Mouse (Mus musculus) ES-Bruce4 (cell line): ENCODE data around the gene Hoxc8. TPM values are rescaled to one million over a fixed set of nuclear protein-coding genes. Genes with fewer than 3 reads are reported as not detected.

ENCODE experiments used
- H3K27ac ChIP-seq: 2 replicates; pipeline ENCODE4 v1.5.1; 2012; ENCODE audit warnings: low read length, inconsistent platforms; ENCODE audit not compliant: insufficient read depth
- H3K27me3 ChIP-seq: 2 replicates; pipeline ENCODE4 v1.6.1; 2012; ENCODE audit warnings: mild to moderate bottlenecking, low read length, inconsistent platforms; ENCODE audit not compliant: control insufficient read depth, poor library complexity, insufficient read depth, severe bottlenecking
- H3K36me3 ChIP-seq: 2 replicates; pipeline ENCODE4 v1.6.1; 2012; ENCODE audit warnings: inconsistent platforms, mild to moderate bottlenecking, low read length, moderate library complexity; ENCODE audit not compliant: control insufficient read depth, poor library complexity, insufficient read depth, severe bottlenecking
- H3K4me1 ChIP-seq: one replicate; pipeline ENCODE4 v1.8.1; 2011; ENCODE audit warnings: low read length; ENCODE audit not compliant: control insufficient read depth, insufficient read depth
- H3K4me3 ChIP-seq: 2 replicates; pipeline ENCODE4 v1.5.1; 2011; ENCODE audit warnings: low read depth, mild to moderate bottlenecking, low read length
- H3K9ac ChIP-seq: 2 replicates; pipeline ENCODE4 v1.6.1; 2012; ENCODE audit warnings: low read depth, mild to moderate bottlenecking, inconsistent platforms; ENCODE audit not compliant: poor library complexity, severe bottlenecking
- H3K9me3 ChIP-seq: replicated peaks from 2 replicates; pipeline ENCODE4 v1.6.1; 2012; ENCODE audit warnings: mild to moderate bottlenecking, low read length, inconsistent platforms; ENCODE audit not compliant: control insufficient read depth, poor library complexity, insufficient read depth, severe bottlenecking
- CTCF ChIP-seq: IDR thresholded peaks from one replicate; pipeline ENCODE4 v1.8.1; 2011; ENCODE audit warnings: low read depth, low read length
- EP300 ChIP-seq: IDR thresholded peaks from 2 replicates; pipeline ENCODE4 v1.6.1; 2011; ENCODE audit warnings: low read depth, low read length; ENCODE audit not compliant: insufficient read depth
- POLR2A ChIP-seq: IDR thresholded peaks from one replicate; pipeline ENCODE4 v1.8.1; 2011; ENCODE audit warnings: low read length; ENCODE audit not compliant: insufficient read depth
- polyA plus RNA-seq: library from polyadenylated mRNA; stranded (reverse); fragments of >200 nt; gene quantifications from 2 replicates; pipeline ENCODE4 v1.2.4, GENCODE M21; 2011; ENCODE audit warnings: low read depth; ENCODE audit not compliant: missing spikeins, insufficient read depth, insufficient read length

The Hoxc8 gene
- polyA plus RNA-seq, 1 experiment, result 0.45 TPM

DNA sequence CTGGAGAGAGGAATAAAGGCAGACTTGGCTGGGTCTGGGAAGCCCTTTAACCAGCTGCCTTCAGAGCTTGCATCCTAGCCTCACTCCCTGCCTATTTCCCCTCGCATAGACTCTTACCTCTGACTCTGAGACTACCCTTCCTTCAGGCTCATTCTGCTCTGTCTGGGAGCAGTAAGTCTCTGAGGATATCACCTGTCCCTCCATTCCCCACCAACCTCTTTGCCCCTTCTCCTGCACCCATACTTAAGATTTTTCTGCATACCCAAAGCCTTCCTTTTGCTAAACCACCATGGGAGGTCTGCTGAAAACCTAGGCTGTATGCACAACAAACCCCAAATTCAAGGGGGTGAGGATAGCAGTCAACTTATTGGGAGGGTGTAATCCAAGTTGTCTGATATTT, 10.5 kb upstream of the Hoxc8 start:
- no peak overlapping the region for H3K9ac ChIP-seq
- no peak for TF ChIP-seq POLR2A
- no peak for TF ChIP-seq CTCF
- no peak for TF ChIP-seq EP300
- no peak overlapping the region for H3K4me3 ChIP-seq
- no peak overlapping the region for H3K27ac ChIP-seq
- no peaks in the 10 kb centered on the region for H3K9me3 ChIP-seq
- H3K4me1 ChIP-seq, result no peaks in the 10 kb centered on the region
- H3K36me3 ChIP-seq, result no peaks in the 10 kb centered on the region
- peaks cover 65% of the 10 kb centered on the region for H3K27me3 ChIP-seq

DNA sequence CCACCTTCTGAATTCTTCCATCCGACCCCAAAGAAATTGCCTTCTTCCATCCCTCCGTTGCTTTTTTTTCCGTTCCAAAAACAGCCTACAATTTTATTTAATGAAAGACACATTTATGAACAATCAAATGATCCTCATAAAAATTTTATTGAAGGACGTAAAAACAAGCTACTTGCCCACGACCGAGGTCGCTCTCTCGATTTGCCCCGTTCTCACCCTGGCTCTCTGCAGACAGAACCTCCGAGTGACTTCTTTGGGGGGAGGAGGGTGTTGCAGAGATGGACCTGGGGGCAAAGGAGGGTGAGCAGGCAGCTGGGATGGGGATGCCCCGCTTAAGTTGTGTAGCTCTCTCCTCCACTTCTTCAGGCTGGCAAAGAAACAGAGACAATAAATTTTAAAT, 10.1 kb upstream of the Hoxc8 start:
- H3K27ac ChIP-seq, result no peak overlapping the region
- no peaks in the 10 kb centered on the region for H3K9me3 ChIP-seq
- no peak for TF ChIP-seq EP300
- TF ChIP-seq CTCF, result no peak
- TF ChIP-seq POLR2A, result no peak
- no peak overlapping the region for H3K9ac ChIP-seq
- no peaks in the 10 kb centered on the region for H3K36me3 ChIP-seq
- H3K4me3 ChIP-seq, result no peak overlapping the region
- H3K27me3 ChIP-seq, result peaks cover 63% of the 10 kb centered on the region
- H3K4me1 ChIP-seq, result no peaks in the 10 kb centered on the region

DNA sequence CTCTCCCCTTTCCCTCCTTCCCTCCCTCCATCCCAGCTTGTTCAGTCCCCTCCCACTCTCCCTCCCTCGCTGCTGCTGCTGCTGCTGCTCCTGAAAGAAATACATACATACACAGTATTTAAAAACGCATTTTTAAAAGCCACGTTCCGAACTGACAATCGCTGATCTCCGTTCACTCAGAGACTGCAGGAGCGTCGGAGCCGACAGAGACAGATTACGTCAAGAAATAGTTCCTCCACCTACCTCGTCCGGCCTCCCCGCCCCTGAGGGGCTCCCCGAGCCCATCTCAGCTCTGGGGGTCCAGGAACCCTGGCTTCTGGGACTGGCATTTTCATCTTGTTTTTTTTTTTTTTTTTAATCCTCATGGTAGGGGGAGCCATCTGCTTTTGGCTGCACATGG, 9.5 kb upstream of the Hoxc8 start:
- Histone ChIP-seq H3K9ac (peak overlapping the region; percentile 59; the same call in 1 of the 2 replicates), H3K4me3 (peak overlapping the region; percentile 65), H3K9me3 (no peaks in the 10 kb centered on the region), H3K27ac (no peak overlapping the region), H3K4me1 (no peaks in the 10 kb centered on the region), H3K27me3 (peaks cover 61% of the 10 kb centered on the region), H3K36me3 (no peaks in the 10 kb centered on the region)
- no peak for TF ChIP-seq POLR2A
- no peak for TF ChIP-seq CTCF
- no peak for TF ChIP-seq EP300

DNA sequence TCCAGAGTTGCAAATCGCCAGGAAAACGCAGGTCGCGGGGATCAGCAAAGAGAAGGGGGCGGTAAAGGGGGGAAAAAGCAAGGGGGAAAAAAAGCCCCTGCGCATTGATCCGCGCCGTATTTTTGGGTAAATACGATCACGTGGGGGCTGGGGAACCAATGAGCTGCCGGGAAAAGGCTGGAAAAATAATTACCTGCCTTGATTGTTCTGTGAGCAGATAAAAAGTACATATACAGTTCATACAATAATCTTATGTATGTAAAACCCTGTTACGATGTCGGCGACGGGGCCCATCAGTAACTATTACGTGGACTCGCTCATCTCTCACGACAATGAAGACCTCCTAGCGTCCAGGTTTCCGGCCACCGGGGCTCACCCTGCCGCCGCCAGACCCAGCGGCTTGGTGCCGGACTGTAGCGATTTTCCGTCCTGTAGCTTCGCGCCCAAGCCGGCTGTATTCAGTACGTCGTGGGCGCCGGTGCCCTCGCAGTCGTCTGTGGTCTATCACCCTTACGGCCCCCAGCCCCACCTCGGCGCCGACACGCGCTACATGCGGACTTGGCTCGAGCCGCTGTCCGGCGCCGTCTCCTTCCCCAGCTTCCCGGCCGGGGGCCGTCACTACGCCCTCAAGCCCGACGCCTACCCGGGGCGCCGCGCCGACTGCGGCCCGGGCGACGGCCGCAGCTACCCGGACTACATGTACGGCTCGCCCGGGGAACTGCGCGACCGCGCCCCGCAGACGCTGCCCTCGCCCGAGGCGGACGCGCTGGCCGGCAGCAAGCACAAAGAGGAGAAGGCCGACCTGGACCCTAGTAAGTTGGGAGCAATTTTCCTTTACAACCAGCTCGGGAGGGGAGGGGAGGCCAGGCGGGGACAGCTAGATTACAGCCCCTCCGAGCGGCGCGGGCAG, 8.8 kb upstream of the Hoxc8 start:
- Histone ChIP-seq H3K4me3 (peak overlapping the region; percentile 65), H3K27ac (no peak overlapping the region), H3K4me1 (no peaks in the 10 kb centered on the region), H3K36me3 (no peaks in the 10 kb centered on the region), H3K27me3 (peaks cover 59% of the 10 kb centered on the region), H3K9me3 (no peaks in the 10 kb centered on the region), H3K9ac (peak overlapping the region; percentile 59)
- TF ChIP-seq CTCF (no peak), EP300 (no peak), POLR2A (no peak)

DNA sequence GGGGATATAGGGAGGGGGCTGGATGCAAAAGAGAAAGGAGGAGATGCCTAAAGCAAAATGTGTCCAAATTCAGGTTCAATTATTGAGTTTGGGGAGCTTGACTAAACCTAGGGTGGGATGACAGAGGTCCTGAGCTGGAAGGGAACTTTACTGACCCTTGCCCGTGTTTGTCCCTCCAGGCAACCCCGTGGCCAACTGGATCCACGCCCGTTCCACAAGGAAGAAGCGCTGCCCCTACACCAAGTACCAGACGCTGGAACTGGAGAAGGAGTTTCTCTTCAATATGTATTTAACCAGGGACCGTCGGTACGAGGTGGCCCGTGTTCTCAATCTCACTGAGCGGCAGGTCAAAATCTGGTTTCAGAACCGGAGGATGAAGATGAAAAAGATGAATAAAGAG, 6.7 kb upstream of the Hoxc8 start:
- no peak for TF ChIP-seq EP300
- no peak for TF ChIP-seq CTCF
- no peak for TF ChIP-seq POLR2A
- peaks cover 60% of the 10 kb centered on the region for H3K27me3 ChIP-seq
- no peaks in the 10 kb centered on the region for H3K36me3 ChIP-seq
- H3K9ac ChIP-seq, result no peak overlapping the region
- no peak overlapping the region for H3K27ac ChIP-seq
- no peaks in the 10 kb centered on the region for H3K9me3 ChIP-seq
- H3K4me3 ChIP-seq, result no peak overlapping the region
- no peaks in the 10 kb centered on the region for H3K4me1 ChIP-seq

DNA sequence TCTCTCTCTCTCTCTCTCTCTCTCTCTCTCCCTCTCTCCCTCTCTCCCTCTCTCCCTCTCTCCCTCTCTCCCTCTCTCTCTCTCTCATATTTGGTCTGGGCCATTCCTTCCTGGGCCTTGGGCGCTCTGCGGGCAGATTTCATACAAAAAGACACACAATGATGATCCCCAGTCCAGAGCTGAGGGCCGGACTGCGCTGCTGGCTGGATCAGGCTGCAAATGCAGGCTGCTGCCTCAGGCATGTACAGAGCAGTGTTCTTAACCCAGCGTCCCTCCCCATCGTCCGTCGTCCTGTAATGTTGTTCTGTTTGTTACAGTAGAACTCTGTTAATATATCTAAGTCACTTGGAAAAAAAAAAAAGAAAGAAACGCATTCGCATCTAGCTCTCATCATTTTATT, 5.9 kb upstream of the Hoxc8 start:
- Histone ChIP-seq H3K36me3 (no peaks in the 10 kb centered on the region), H3K9ac (no peak overlapping the region), H3K9me3 (no peaks in the 10 kb centered on the region), H3K4me3 (no peak overlapping the region), H3K4me1 (no peaks in the 10 kb centered on the region), H3K27ac (no peak overlapping the region), H3K27me3 (peaks cover 61% of the 10 kb centered on the region)
- no peak for TF ChIP-seq EP300
